Mouse (Mus musculus) small intestine, adult 2 months (tissue): ENCODE results near the gene Cog2. TPM values are rescaled to one million over a fixed set of nuclear protein-coding genes. Genes with fewer than 3 reads are reported as not detected.

Source experiments
- H3K27ac ChIP-seq: fragments of 200-500 bp; 2 replicates; pipeline ENCODE4 v1.5.1; 2012; ENCODE audit warnings: low read depth, low read length, control low read depth, inconsistent platforms; ENCODE audit not compliant: insufficient read depth
- H3K27me3 ChIP-seq: fragments of 200-500 bp; 2 replicates; pipeline ENCODE4 v1.6.1; 2012; ENCODE audit warnings: mild to moderate bottlenecking, moderate library complexity, low read length, inconsistent platforms; ENCODE audit not compliant: control insufficient read depth, insufficient read depth
- H3K36me3 ChIP-seq: fragments of 200-500 bp; 2 replicates; pipeline ENCODE4 v1.6.1; 2012; ENCODE audit warnings: mild to moderate bottlenecking, low read length, control low read depth, inconsistent platforms; ENCODE audit not compliant: control insufficient read depth, insufficient read depth
- H3K4me1 ChIP-seq: fragments of 200-500 bp; 2 replicates; pipeline ENCODE4 v1.6.1; 2012; ENCODE audit warnings: low read length, inconsistent platforms, mixed read lengths; ENCODE audit not compliant: control insufficient read depth, insufficient read depth, insufficient read length
- H3K4me3 ChIP-seq: fragments of 200-500 bp; 2 replicates; pipeline ENCODE4 v1.5.1; 2012; ENCODE audit warnings: low read depth, mild to moderate bottlenecking, control low read depth, inconsistent platforms, low read length, moderate library complexity
- CTCF ChIP-seq: fragments of 200-500 bp; IDR thresholded peaks from 2 replicates; pipeline ENCODE4 v1.5.1; 2012; ENCODE audit warnings: low read depth, mild to moderate bottlenecking, control low read depth, inconsistent platforms, low read length, moderate library complexity, mixed read lengths; ENCODE audit not compliant: insufficient replicate concordance, insufficient read length; ENCODE audit errors: extremely low read depth
- POLR2A ChIP-seq: fragments of 200-500 bp; IDR thresholded peaks from 2 replicates; pipeline ENCODE4 v1.6.1; 2012; ENCODE audit warnings: low read depth, mild to moderate bottlenecking, control low read depth, inconsistent platforms, low read length, moderate library complexity
- WGBS: fragments of 180-500 bp; shearing (Covaris S2); methylation state at CpG from one replicate; pipeline ENCODE4 v1.1.7; 2018; 5-methylcytosine and 5-hydroxymethylcytosine counted together
- polyA plus RNA-seq: library from polyadenylated mRNA; depleted of rRNA; stranded (reverse); fragments of >200 nt; gene quantifications from 2 replicates; pipeline ENCODE4 v1.2.3, GENCODE M21; 2012

Cog2 gene
- polyA plus RNA-seq, 1 experiment = 14.7 TPM

- TF ChIP-seq POLR2A (no peak), CTCF (no peak)
- 61% methylated on average over 6 of the region's 6 CpGs for WGBS
- Histone ChIP-seq H3K4me3 (no peak overlapping the region), H3K4me1 (peaks cover 3% of the 10 kb centered on the region; the same call in 1 of the 2 replicates), H3K27me3 (no peaks in the 10 kb centered on the region), H3K36me3 (no peaks in the 10 kb centered on the region), H3K27ac (no peak overlapping the region)
These were observed 4.0 kb upstream of the Cog2 start for GRCm38 (mm10) chr8:124516525-124516924.

GRCm38 (mm10) chr8:124517142-124517541 lies 3.4 kb upstream of the Cog2 start:
- H3K4me3 ChIP-seq = no peak overlapping the region
- WGBS = 60% methylated on average over 6 of the region's 6 CpGs

GRCm38 (mm10) chr8:124521946-124522345 lies 1.4 kb downstream of the Cog2 start:
- Histone ChIP-seq H3K4me3 (peak overlapping the region; percentile 16; the same call in 1 of the 2 replicates), H3K27ac (no peak overlapping the region), H3K27me3 (no peaks in the 10 kb centered on the region), H3K36me3 (peaks cover 16% of the 10 kb centered on the region), H3K4me1 (peaks cover 13% of the 10 kb centered on the region; the same call in 1 of the 2 replicates)
- TF ChIP-seq POLR2A (no peak), CTCF (no peak)
- 89% methylated on average over 6 of the region's 6 CpGs for WGBS

More at GRCm38 (mm10) chr8:124517142-124517541, 3.4 kb upstream of the Cog2 start:
- TF ChIP-seq POLR2A (no peak), CTCF (no peak)
- peaks cover 7% of the 10 kb centered on the region; the same call in 1 of the 2 replicates for H3K4me1 ChIP-seq
- H3K36me3 ChIP-seq = no peaks in the 10 kb centered on the region
- H3K27ac ChIP-seq = no peak overlapping the region
- no peaks in the 10 kb centered on the region for H3K27me3 ChIP-seq

- Histone ChIP-seq H3K4me1 (peaks cover 13% of the 10 kb centered on the region; the same call in 1 of the 2 replicates), H3K27ac (no peak overlapping the region), H3K27me3 (no peaks in the 10 kb centered on the region), H3K4me3 (no peak overlapping the region), H3K36me3 (peaks cover 44% of the 10 kb centered on the region)
- no peak for TF ChIP-seq CTCF
- TF ChIP-seq POLR2A = no peak
- WGBS = 89% methylated on average over 11 of the region's 11 CpGs
These were observed 5.7 kb downstream of the Cog2 start for GRCm38 (mm10) chr8:124526261-124526660.

GRCm38 (mm10) chr8:124530076-124530475 lies 9.5 kb downstream of the Cog2 start:
- no peak overlapping the region for H3K27ac ChIP-seq
- no peaks in the 10 kb centered on the region for H3K27me3 ChIP-seq
- H3K4me1 ChIP-seq = no peaks in the 10 kb centered on the region
- TF ChIP-seq POLR2A = no peak
- TF ChIP-seq CTCF = no peak
- no peak overlapping the region for H3K4me3 ChIP-seq
- peaks cover 73% of the 10 kb centered on the region for H3K36me3 ChIP-seq
- 81% methylated on average over 14 of the region's 14 CpGs for WGBS

GRCm38 (mm10) chr8:124530556-124530955 lies 10.0 kb downstream of the Cog2 start:
- Histone ChIP-seq H3K27ac (no peak overlapping the region), H3K27me3 (no peaks in the 10 kb centered on the region), H3K4me3 (no peak overlapping the region), H3K4me1 (no peaks in the 10 kb centered on the region), H3K36me3 (peaks cover 76% of the 10 kb centered on the region)
- TF ChIP-seq CTCF = no peak
- 95% methylated on average over 7 of the region's 7 CpGs for WGBS

- 87% methylated on average over 4 of the region's 4 CpGs for WGBS
- H3K27ac ChIP-seq = no peak overlapping the region
- no peak for TF ChIP-seq CTCF
- TF ChIP-seq POLR2A = no peak
- H3K4me1 ChIP-seq = no peaks in the 10 kb centered on the region
- no peaks in the 10 kb centered on the region for H3K27me3 ChIP-seq
- H3K4me3 ChIP-seq = no peak overlapping the region
- H3K36me3 ChIP-seq = peaks cover 76% of the 10 kb centered on the region
These were observed 10.4 kb downstream of the Cog2 start for GRCm38 (mm10) chr8:124530996-124531395.
